Mouse (Mus musculus) hindbrain, embryonic 11.5 days (tissue): Measurements from ENCODE around the gene Ppp1r2. TPM values are rescaled to one million over a fixed set of nuclear protein-coding genes. Genes with fewer than 3 reads are reported as not detected.

ENCODE experiments used
- ATAC-seq: fragments of 200-750 bp; cut with Nextera tagmentation; 2 replicates; pipeline ENCODE4 v1.8.0; 2017; ENCODE audit warnings: mild to moderate bottlenecking, moderate TSS enrichment, moderate library complexity; ENCODE audit not compliant: low FRiP score
- DNase-seq: peaks from one replicate; pipeline ENCODE4 v3.0.0-alpha.2; 2015; ENCODE audit warnings: low spot score
- H3K27ac ChIP-seq: fragments of 300-500 bp; sonication (generic); 2 replicates; pipeline ENCODE4 v1.5.1; 2014; ENCODE audit warnings: mild to moderate bottlenecking, low read depth, low read length
- H3K27me3 ChIP-seq: fragments of 300-500 bp; sonication (generic); 2 replicates; pipeline ENCODE4 v1.6.1; 2014; ENCODE audit warnings: mild to moderate bottlenecking, low read length, moderate library complexity, mixed read lengths; ENCODE audit not compliant: control insufficient read depth, insufficient read depth
- H3K36me3 ChIP-seq: fragments of 300-500 bp; sonication (generic); 2 replicates; pipeline ENCODE4 v1.6.1; 2014; ENCODE audit warnings: mild to moderate bottlenecking, low read length, moderate library complexity, mixed read lengths; ENCODE audit not compliant: control insufficient read depth, insufficient read depth
- H3K4me1 ChIP-seq: fragments of 300-500 bp; sonication (generic); replicated peaks from 2 replicates; pipeline ENCODE4 v1.6.1; 2014; ENCODE audit warnings: low read length, mixed read lengths; ENCODE audit not compliant: control insufficient read depth, insufficient read depth
- H3K4me2 ChIP-seq: fragments of 300-500 bp; sonication (generic); replicated peaks from 2 replicates; pipeline ENCODE4 v1.6.1; 2014; ENCODE audit warnings: mild to moderate bottlenecking, low read depth, low read length
- H3K4me3 ChIP-seq: fragments of 300-500 bp; sonication (generic); 2 replicates; pipeline ENCODE4 v1.5.1; 2014; ENCODE audit warnings: low read depth, low read length
- H3K9ac ChIP-seq: fragments of 300-500 bp; sonication (generic); 2 replicates; pipeline ENCODE4 v1.6.1; 2014; ENCODE audit warnings: low read depth, low read length
- H3K9me3 ChIP-seq: fragments of 300-500 bp; sonication (generic); 2 replicates; pipeline ENCODE4 v1.6.1; 2016; ENCODE audit warnings: low read length; ENCODE audit not compliant: control insufficient read depth
- WGBS: fragments of 180-500 bp; shearing (Covaris S2); extraction: QIAGEN DNeasy Blood & Tissue Kit; methylation state at CpG from one replicate; pipeline ENCODE4 v1.1.7; 2014; 5-methylcytosine and 5-hydroxymethylcytosine counted together
- polyA plus RNA-seq: library from polyadenylated mRNA; unstranded; fragments of >200 nt; fragmentation: Nextera tagmentation; extraction: Ambion mirVana; gene quantifications from 2 replicates; pipeline ENCODE4 v1.2.1, GENCODE M21; 2014

Ppp1r2 gene
- polyA plus RNA-seq, 1 experiment from 2014 or later: 99.3 TPM

GRCm38 (mm10) chr16:31234356-31234755 is 40.7 kb downstream of the Ppp1r2 start:
- Histone ChIP-seq H3K4me2 (no peak overlapping the region), H3K27me3 (no peaks in the 10 kb centered on the region), H3K36me3 (no peaks in the 10 kb centered on the region), H3K9me3 (no peaks in the 10 kb centered on the region), H3K4me1 (no peaks in the 10 kb centered on the region), H3K9ac (no peak overlapping the region), H3K27ac (no peak overlapping the region), H3K4me3 (no peak overlapping the region)
- 53% methylated on average over 3 of the region's 3 CpGs for WGBS
- DNase-seq (no peak), ATAC-seq (no peak)

GRCm38 (mm10) chr16:31233541-31234339 is 41.3 kb downstream of the Ppp1r2 start:
- no peaks in the 10 kb centered on the region for H3K4me1 ChIP-seq
- ATAC-seq: no peak
- no peak overlapping the region for H3K27ac ChIP-seq
- H3K27me3 ChIP-seq: no peaks in the 10 kb centered on the region
- peak; percentile 21 for DNase-seq
- H3K9ac ChIP-seq: no peak overlapping the region
- no peak overlapping the region; the same call in 1 of the 2 replicates for H3K4me2 ChIP-seq
- H3K4me3 ChIP-seq: no peak overlapping the region
- no peaks in the 10 kb centered on the region for H3K36me3 ChIP-seq
- WGBS: 34% methylated on average over 20 of the region's 20 CpGs
- H3K9me3 ChIP-seq: no peaks in the 10 kb centered on the region

GRCm38 (mm10) chr16:31233167-31233498 is 41.9 kb downstream of the Ppp1r2 start:
- no peaks in the 10 kb centered on the region for H3K36me3 ChIP-seq
- DNase-seq (no peak), ATAC-seq (no peak)
- no peaks in the 10 kb centered on the region for H3K9me3 ChIP-seq
- H3K4me1 ChIP-seq: no peaks in the 10 kb centered on the region
- no peak overlapping the region for H3K4me2 ChIP-seq
- H3K9ac ChIP-seq: no peak overlapping the region
- no peaks in the 10 kb centered on the region for H3K27me3 ChIP-seq
- 39% methylated on average over 4 of the region's 4 CpGs for WGBS
- H3K27ac ChIP-seq: no peak overlapping the region
- no peak overlapping the region for H3K4me3 ChIP-seq

GRCm38 (mm10) chr16:31232491-31233166 is 42.4 kb downstream of the Ppp1r2 start:
- ATAC-seq (no peak), DNase-seq (no peak)
- Histone ChIP-seq H3K9me3 (no peaks in the 10 kb centered on the region), H3K4me1 (no peaks in the 10 kb centered on the region), H3K27ac (no peak overlapping the region), H3K9ac (no peak overlapping the region), H3K4me2 (no peak overlapping the region), H3K27me3 (no peaks in the 10 kb centered on the region), H3K36me3 (no peaks in the 10 kb centered on the region), H3K4me3 (no peak overlapping the region)
- 77% methylated on average over 5 of the region's 5 CpGs for WGBS

- no peaks in the 10 kb centered on the region for H3K27me3 ChIP-seq
- no peak for DNase-seq
- H3K36me3 ChIP-seq: no peaks in the 10 kb centered on the region
- ATAC-seq: no peak
- H3K4me2 ChIP-seq: no peak overlapping the region
- H3K9ac ChIP-seq: no peak overlapping the region
- no peaks in the 10 kb centered on the region for H3K4me1 ChIP-seq
- H3K27ac ChIP-seq: no peak overlapping the region
- H3K4me3 ChIP-seq: no peak overlapping the region
- no peaks in the 10 kb centered on the region for H3K9me3 ChIP-seq
- 74% methylated on average over 5 of the region's 5 CpGs for WGBS
Measured at GRCm38 (mm10) chr16:31231591-31231990, 43.5 kb downstream of the Ppp1r2 start.

- Histone ChIP-seq H3K4me2 (no peak overlapping the region), H3K9ac (no peak overlapping the region), H3K9me3 (no peaks in the 10 kb centered on the region), H3K27ac (no peak overlapping the region), H3K4me1 (no peaks in the 10 kb centered on the region), H3K27me3 (no peaks in the 10 kb centered on the region), H3K36me3 (no peaks in the 10 kb centered on the region), H3K4me3 (no peak overlapping the region)
- DNase-seq (no peak), ATAC-seq (no peak)
- WGBS: 83% methylated on average over 1 of the region's 1 CpGs
Measured at GRCm38 (mm10) chr16:31227746-31228145, 47.3 kb downstream of the Ppp1r2 start.

GRCm38 (mm10) chr16:31215271-31215670 is 59.8 kb downstream of the Ppp1r2 start:
- Histone ChIP-seq H3K36me3 (no peaks in the 10 kb centered on the region), H3K4me3 (no peak overlapping the region), H3K27ac (no peak overlapping the region), H3K4me2 (no peak overlapping the region), H3K27me3 (no peaks in the 10 kb centered on the region), H3K4me1 (no peaks in the 10 kb centered on the region), H3K9ac (no peak overlapping the region), H3K9me3 (no peaks in the 10 kb centered on the region)
- DNase-seq (no peak), ATAC-seq (no peak)
- WGBS: over 99% methylated on average over 4 of the region's 4 CpGs

- no peaks in the 10 kb centered on the region for H3K27me3 ChIP-seq
Measured at GRCm38 (mm10) chr16:31213463-31213862, 61.6 kb downstream of the Ppp1r2 start.

GRCm38 (mm10) chr16:31211503-31211902 is 63.6 kb downstream of the Ppp1r2 start:
- no peaks in the 10 kb centered on the region for H3K9me3 ChIP-seq
- H3K9ac ChIP-seq: no peak overlapping the region
- H3K27me3 ChIP-seq: no peaks in the 10 kb centered on the region
- no peak for DNase-seq
- H3K36me3 ChIP-seq: no peaks in the 10 kb centered on the region
- no peaks in the 10 kb centered on the region for H3K4me1 ChIP-seq
- H3K4me2 ChIP-seq: no peak overlapping the region
- WGBS: 83% methylated on average over 9 of the region's 9 CpGs
- no peak overlapping the region for H3K27ac ChIP-seq
- no peak for ATAC-seq
- H3K4me3 ChIP-seq: no peak overlapping the region

More at GRCm38 (mm10) chr16:31213463-31213862, 61.6 kb downstream of the Ppp1r2 start:
- Histone ChIP-seq H3K36me3 (no peaks in the 10 kb centered on the region), H3K9me3 (no peaks in the 10 kb centered on the region), H3K4me1 (no peaks in the 10 kb centered on the region), H3K9ac (no peak overlapping the region), H3K27ac (no peak overlapping the region), H3K4me2 (no peak overlapping the region), H3K4me3 (no peak overlapping the region)
- ATAC-seq (no peak), DNase-seq (no peak)
- WGBS: 83% methylated on average over 6 of the region's 6 CpGs
